Mouse (Mus musculus) liver, embryonic 14.5 days (tissue): ENCODE data around the gene Atg16l2.

Experiments used
- CTCF ChIP-seq: IDR thresholded peaks from 2 replicates; pipeline ENCODE4 v1.5.1; 2016; ENCODE audit warnings: antibody characterized with exemption, low read depth, control low read depth
- EP300 ChIP-seq: IDR thresholded peaks from 2 replicates; pipeline ENCODE4 v1.6.1; 2016; ENCODE audit warnings: antibody characterized with exemption, low read depth

GRCm38 (mm10) chr7:101296252-101297022 lies 5.6 kb downstream of the Atg16l2 start:
- TF ChIP-seq CTCF (peak; percentile 59), EP300 (no peak)
